Mouse (Mus musculus) adipocyte (in vitro differentiated cells): ENCODE measurements around the gene Spata22.
"Not testable (repeated sequence)": the region's sequence is repeated elsewhere in the genome, so short reads cannot be mapped to it uniquely, and the experiment has no call there.

Experiments used
- DNase-seq: peaks from one replicate; pipeline ENCODE4 v3.0.0-alpha.2; 2016; ENCODE audit warnings: low spot score

Gene Spata22

DNA sequence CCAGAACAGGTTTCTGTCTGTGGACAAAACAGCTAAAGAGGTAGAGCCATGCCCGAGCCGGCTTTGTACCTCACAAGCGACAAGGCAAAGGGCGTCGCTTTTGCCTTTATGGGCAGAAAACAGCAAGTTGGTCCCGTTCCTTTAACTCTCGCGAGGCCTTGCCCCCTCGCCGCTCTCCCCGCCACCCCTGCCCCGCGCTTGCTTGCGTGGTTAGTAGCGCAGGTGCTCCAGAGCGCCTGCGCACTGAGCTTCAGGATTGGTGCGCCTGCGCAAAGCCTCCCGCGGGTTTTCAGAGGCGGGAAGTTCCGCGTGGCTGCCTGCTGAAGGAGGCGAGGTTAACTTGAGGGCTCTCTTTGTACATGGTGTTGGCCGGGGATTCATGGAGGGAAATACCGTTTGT is at the start of gene Spata22, which contains the start of the genes Aspa and Gm49340:
TSS of gene Spata22 (plus strand) at position 300 of the 400 bp plus-strand sequence.
TSS of gene Aspa (minus strand) at position 155 of the 400 bp plus-strand sequence.
TSS of gene Gm49340 (plus strand) at position 300 of the 400 bp plus-strand sequence.
- DNase-seq = no peak

DNA sequence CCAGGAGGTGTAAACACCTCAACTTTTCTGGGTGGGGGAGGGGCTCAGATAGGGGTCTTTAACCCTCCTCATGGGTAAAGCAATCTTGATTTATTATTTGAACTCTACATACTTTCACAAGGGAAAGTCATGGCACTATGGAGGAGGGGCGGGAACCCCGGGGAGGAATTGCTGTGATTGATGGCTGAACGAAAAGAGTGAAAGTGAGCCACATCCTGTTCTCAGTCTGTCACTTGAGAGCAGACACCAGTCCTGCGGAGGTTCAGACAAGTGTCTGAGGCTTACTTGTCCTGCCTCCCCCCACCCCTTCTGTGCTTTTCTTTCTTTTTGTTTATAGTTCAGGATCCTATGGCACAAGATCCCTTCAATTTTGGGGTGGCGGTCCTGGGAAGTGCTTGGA is 48.8 kb upstream of the Spata22 start:
- peak; percentile 34 for DNase-seq

DNA sequence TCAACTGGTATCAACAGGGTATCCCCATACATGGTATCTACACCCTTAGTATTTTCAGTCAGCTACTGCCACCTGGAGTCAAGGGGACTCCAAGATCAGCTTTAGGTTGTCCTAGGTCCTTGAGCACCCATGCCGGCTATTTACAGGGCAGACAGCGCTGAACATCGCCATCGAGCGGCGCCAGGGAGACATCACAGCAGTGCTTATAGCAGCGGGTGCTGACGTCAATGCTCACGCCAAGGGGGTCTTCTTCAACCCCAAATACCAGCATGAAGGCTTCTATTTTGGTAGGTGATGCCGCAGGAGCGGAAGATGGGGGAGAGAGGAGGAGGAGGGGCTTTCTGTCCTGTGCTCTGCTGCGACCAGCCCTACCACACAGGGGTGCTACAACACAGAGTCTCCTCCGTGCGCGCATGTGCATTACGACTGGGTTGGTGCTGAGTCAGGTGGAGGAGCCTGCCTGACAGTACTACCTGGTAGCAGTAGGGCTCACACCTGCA is 48.0 kb upstream of the Spata22 start:
- peak; percentile 70 for DNase-seq

DNA sequence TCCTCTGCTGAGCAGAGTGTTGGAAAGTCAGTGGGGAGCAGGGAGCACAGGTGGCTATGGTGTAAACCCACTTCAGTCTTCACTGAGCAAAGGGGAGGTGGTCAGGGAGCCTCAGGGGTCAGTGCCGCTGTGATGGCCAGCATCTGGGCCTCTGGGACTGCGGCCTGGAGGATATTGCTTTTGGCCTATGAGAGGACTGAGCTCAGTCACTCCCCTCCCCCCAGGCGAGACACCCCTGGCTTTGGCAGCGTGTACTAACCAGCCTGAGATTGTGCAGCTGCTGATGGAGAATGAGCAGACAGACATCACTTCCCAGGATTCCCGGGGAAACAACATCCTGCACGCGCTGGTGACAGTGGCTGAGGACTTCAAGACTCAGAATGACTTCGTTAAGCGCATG is 46.2 kb upstream of the Spata22 start:
- DNase-seq = no peak

DNA sequence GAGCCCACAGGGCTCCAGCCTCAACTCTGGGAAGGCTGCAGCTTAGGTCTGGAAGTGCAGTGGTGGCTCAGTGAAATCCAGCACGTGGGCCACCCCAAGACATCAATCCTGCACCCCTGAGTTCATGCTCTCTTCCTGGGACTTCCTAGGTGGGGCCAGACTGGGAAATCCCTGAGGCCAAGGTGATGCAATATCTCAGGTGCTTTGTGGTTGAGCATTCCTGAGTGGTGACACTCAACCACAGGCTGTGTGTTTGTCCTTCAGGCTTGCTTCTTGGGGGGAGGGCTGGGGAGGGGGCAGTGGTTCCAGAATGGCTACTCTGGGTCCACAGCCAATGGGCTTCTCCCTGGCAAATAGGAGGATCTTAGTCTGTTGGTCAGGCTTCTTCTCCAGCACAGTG is 45.6 kb upstream of the Spata22 start:
- DNase-seq = no peak

DNA sequence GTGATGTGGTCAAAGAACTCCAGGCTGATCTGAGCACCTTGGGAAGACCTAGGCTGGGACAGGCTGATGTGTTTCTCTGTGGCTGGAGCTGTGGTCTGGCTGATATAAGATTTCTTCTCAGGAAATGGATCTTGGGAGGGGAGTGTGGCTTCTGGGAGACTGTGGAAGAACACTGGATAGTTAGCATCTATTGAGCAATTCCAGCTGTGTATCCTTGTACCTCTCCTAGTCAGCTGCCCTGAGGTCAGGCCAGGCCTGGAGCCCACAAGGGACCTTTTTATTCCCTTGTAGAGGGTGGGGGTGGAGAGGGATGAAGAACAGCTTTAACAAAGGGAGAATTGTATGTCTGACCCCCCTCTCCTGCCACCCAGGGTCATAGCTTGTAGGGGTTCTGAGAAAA is 45.2 kb upstream of the Spata22 start:
- peak; percentile 52 for DNase-seq

DNA sequence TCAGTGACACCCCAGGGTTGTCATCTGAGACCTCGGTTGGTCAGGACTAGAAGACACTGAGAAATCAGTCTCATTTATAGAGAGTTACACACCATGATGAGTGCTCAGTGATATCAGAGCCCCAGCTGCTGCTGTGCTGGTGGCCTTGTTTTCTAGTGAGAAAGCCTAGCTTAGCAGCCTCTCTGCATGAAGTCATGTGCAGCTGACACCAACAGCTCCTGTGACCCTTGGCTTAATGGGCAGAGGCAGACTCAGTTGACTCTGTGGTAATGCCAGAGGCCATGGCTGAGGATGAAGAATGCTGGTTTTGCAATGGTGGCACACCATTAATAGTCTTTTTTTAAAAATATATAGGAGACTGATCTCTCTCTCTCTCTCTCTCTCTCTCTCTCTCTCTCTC is 39.9 kb upstream of the Spata22 start:
- peak; percentile 91 for DNase-seq

DNA sequence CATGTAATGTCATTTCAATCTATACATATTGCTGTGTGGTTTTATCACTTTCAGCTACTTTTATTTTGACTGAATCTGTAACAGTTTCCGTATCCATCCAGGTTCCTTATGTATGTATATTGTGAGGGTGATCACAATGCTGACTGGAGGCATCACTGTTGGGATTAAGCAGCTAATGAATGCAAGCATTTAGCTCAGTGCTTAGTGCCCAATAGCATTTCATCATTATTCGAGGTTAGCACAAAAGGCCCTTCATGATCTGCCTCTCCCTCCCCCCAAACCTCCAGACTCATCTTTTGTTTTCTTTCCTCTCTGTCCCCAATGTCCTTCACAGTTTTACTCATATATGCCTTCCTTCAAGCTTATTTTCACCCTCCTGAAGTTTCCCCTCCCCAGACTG is 26.4 kb upstream of the Spata22 start:
- DNase-seq = no peak

DNA sequence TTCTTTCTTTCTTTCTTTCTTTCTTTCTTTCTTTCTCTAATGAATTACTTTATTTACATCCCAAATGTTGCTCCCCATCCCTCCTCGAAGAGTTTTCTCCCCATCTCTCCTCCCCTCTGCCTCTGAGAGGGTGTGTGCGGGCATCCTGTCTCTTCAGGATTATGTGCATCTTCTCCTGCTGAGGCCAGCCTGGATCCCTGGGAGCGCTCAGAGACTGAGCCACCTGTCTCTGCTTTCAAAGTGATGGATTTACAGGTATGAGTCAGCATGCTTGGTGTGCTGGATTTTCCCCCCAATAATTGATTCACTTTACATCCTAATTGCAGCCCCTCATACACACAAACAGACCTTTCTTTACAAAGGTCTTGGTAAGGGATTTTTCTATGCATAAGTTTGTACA is 13.6 kb upstream of the Spata22 start:
- no peak for DNase-seq

DNA sequence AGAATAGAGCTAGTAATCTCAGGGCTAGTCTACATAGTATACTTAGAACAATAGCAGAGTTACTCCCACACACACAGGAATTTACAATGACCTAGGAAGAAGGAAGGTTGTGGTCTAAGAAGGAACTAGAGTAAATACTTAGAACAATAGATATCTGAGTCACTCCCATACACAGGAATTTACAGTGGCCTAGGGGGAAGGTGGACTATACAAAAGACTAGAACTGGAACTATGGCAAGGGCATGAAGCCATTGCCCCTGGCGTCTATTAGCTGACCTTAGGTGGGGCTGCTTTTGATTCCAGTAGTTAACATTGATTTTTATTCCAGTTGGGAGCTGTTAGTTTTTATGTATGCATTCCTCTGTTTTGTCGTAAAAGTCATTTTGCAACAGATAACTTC is 11.0 kb upstream of the Spata22 start:
- not testable (repeated sequence) for DNase-seq

DNA sequence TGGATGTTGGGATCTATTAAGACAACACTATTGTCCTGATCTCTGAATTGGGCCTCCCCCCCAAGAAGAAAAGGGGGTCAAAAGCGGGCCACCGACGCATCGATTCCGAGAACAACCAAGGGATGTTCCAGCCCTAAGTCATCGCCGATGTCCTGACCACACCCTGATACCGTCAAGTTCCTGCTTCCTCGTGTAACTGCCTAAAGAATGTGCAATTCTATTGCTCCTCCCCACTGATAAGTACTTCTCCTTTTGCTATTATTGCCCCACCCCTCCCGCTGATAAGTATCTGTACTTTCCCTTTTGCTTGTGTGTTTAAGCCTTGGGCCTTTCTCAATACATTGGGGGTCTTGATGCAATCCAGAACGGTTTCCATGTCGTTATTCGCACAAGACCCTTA is 8.5 kb upstream of the Spata22 start:
- not testable (repeated sequence) for DNase-seq

DNA sequence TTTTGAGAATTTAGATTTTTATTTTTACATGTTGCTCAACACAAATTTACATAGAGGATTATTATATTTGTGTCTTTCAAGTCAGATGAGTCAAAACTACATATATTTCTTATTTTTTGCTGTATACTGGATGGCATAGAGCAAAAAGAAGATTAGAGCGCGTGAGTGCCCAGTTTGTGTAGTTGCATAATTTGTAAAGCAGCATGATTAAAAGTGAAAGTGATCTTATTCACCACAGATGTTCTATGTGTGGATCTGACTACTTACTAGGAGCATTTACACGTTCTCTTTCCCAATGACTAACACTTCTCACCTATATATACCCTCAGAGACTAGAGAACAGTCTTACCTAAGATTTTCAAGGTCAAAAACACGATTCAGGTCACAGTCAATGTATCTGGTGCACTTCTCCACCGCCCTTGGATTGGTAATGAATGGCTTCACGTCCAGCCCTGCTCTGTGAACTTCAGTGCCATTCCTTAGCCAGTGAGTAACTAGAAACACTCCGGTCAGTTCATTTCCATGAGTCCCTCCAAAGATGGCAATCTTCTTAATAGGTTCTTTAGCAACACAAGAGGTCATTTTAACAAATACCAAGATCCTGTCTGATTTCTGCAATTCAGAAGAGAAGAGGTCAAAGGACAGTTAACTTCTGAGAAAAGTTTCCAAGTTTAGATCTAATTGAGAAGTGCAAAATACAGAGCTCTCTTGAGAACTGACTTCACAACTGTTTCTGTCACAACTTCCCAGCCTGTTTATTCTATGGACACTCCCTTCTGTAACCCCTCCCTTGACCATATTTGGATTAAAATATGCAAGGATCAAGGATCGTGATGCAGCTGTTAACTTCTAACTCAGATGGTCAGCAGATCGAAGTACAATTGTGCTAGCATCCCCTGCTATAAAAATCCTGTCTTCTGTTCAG is 5.4 kb upstream of the Spata22 start:
- DNase-seq = peak; percentile 66

DNA sequence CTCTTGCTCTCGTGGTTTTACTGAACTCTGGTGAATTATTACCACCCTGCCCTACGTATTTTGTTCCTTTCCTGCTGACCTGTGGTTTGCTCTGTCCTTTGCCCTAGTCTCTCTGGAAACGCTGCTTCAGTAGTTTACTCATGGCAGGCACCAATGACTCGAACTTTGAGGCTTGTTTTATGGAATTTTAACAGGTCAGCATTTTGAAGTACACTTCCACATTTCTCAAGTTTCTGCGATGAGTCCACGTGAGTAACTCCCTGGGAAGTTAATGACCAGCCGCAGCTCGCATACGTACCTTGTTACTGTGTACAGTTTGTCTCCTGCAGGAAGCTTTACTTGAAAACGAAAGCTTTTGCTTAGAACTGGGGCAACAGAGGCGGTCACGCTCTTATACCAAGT is 3.1 kb upstream of the Spata22 start:
- peak; percentile 73 for DNase-seq

DNA sequence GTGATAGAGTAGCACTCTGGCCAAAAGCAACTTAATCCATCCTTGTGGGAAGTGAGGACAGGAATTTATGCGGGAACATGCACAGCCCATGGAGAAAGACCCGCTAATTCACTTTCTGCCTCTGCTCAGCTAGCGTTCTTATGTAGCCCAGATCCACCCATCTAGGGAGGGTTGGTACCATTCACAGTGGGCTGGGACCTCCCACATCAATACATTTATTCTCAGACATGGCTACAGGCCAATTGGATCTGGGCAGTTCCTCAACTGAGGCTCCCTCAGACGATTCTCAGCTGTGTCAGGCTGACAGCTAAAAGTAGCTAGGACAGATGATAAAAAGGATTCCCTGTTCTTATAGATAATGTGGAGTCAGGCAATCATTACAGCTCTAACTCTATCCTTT is 2.2 kb upstream of the Spata22 start:
- no peak for DNase-seq

DNA sequence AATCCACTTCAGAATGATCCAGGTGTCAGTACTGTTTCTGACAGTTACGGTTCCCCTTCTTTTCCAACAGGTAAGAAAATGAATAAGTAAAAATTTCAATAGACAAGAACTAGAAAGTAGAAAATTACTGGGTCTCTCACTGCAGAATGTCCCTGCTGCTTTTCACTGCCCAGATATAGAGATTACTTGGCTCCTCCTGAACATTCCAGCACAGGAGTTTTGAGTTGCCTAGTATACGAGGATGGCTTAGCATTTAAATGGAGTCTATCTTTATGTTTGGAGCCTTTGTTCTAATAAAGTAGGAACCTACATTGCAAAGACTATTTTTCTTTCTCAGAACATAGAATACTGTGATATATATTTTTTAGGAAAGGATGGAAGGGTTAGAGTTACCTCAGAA is 3.8 kb downstream of the Spata22 start:
- no peak for DNase-seq

DNA sequence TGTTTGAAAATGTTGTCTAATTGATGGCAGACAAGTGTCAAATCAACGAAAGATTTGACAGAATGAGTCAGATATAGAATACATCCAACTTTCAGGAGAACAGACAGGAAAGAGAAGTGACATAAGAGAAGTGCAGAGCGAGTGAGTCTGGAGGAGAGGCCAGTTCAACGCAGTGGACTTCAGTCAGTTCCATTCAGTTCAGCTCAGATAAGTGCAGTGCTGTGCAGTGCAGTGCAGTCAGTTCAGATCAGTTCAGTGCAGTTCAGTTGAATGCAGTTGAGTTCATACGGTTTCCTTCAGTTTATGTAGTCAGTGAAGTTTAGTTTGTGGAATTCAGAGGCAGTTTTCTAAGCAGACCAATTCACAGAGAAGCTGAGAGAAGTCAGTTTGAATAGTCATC is 7.4 kb downstream of the Spata22 start:
- DNase-seq = no peak

DNA sequence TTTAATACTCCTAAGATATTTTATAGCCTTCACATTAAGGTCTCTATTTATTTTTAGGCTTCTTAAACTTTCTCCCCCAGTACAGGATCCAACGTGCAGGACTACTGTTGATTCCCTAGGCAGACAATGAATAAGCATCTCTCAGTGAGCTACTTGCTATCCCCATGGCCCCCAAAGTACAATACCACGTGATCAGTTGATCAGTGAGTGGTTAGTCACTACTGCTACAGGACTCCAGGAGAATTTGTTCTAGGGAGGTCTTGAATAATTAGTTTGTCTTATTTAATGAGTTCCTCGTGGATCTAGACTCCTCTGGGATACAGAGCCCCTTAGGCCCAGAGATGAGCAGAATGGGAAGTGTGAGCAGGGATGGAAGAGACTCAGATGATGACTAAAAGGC is 20.9 kb downstream of the Spata22 start, which contains the start of gene Olfr20:
TSS of gene Olfr20 (plus strand) at position 301 of the 400 bp plus-strand sequence.
- no peak for DNase-seq

DNA sequence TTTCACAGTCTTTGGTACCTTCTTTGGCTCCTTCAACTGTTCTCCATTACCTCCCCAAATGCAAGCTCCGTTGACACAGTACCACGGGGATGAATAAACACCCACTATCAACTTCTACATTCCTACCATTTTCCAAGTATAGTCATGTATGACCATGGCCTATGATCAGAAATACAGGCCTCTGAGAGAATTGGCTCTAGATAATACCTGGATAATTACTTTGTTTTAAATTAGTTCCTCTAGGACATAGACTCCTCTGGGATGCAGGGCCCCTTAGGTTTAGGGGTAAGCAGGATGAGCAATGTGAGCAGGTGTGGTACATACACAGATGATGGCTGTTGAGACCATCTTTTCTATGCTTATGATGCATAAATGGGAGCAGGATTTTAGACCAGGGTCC is 41.4 kb downstream of the Spata22 start, which contains the start of gene Olfr376:
TSS of gene Olfr376 (plus strand) at position 301 of the 400 bp plus-strand sequence.
- no peak for DNase-seq

DNA sequence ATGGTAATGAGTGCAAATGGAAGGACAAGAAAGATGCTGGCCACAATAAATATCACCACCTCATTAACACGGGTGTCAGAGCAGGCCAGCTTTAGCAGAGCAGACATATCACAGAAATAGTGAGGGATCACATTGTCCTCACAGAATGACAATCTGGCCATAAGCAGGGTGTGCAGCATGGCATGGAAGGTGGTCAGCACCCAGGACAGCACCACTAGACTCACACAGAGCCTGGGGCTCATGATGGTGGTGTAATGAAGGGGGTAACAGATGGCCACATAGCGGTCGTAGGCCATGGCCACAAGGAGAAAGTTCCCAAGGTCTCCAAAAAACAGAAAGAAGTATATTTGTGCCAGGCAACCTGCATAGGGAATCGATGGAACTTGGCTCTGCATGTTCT is 65.8 kb downstream of the Spata22 start:
- DNase-seq = no peak
